Mouse (Mus musculus): ENCODE measurements around the gene Tgds. TPM values are rescaled to one million over a fixed set of nuclear protein-coding genes. Genes with fewer than 3 reads are reported as not detected.

Tgds gene
- polyA plus RNA-seq, 1 experiment from 2014 or later: 18.5 TPM

GRCm38 (mm10) chr14:118083851-118084250 is 48.7 kb downstream of the Tgds start:
- DNase-seq (ENCODE audit: low spot score): no peak
- Histone ChIP-seq H3K4me3 (replicated peaks; ENCODE audit: low read length) (no peak overlapping the region), H3K4me2 (replicated peaks) (no peak overlapping the region), H3K36me3 (replicated peaks; ENCODE audit: control insufficient read depth, insufficient read depth) (no peaks in the 10 kb centered on the region), H3K27me3 (ENCODE audit: control insufficient read depth, insufficient read depth, low read length) (no peaks in the 10 kb centered on the region), H3K9ac (no peak overlapping the region), H3K9me3 (ENCODE audit: control insufficient read depth, low read length) (no peaks in the 10 kb centered on the region), H3K27ac (no peak overlapping the region), H3K4me1 (replicated peaks; ENCODE audit: control insufficient read depth, insufficient read depth, low read length) (0 out of 2 replicates have a peak, but pooled peaks cover 4% of the 10 kb centered on the region)
- no peak for ATAC-seq (ENCODE audit: low FRiP score)
- WGBS: 87% methylated on average over 6 of the region's 6 CpGs

DNA sequence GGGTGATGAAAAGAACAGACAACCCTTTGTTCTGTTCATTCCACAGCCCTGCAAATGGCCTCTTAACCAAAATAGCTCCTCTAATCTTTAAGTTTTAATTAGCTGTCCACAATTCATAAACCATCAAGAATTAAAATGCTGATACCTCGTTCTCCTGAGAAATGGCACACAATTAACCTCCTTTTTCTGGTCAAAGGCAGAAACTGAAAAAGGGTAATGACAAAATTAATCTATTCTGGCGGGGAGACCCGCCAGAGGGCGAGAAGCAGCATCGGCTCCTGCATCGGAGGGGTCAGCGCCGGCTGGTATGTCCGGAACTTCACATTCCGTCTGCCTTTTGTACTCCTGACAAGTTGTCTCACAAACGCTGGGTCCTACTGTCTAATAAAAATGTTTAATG is 51.9 kb downstream of the Tgds start:
- no peak overlapping the region for H3K27ac ChIP-seq
- WGBS: 28% methylated on average over 11 of the region's 11 CpGs
- DNase-seq (ENCODE audit: low spot score): no peak

GRCm38 (mm10) chr14:118070100-118070499 is 62.5 kb downstream of the Tgds start:
- H3K4me2 ChIP-seq (replicated peaks): no peak overlapping the region
- no peak overlapping the region for H3K4me3 ChIP-seq (replicated peaks; ENCODE audit: low read length)
- H3K27ac ChIP-seq: no peak overlapping the region
- H3K9me3 ChIP-seq (ENCODE audit: control insufficient read depth, low read length): no peaks in the 10 kb centered on the region
- no peaks in the 10 kb centered on the region for H3K36me3 ChIP-seq (replicated peaks; ENCODE audit: control insufficient read depth, insufficient read depth)
- no peak for DNase-seq (ENCODE audit: low spot score)
- no peaks in the 10 kb centered on the region for H3K4me1 ChIP-seq (replicated peaks; ENCODE audit: control insufficient read depth, insufficient read depth, low read length)
- 0 out of 2 replicates have a peak, but pooled peaks have one; percentile 21 for ATAC-seq (ENCODE audit: low FRiP score)
- no peak overlapping the region for H3K9ac ChIP-seq
- no peaks in the 10 kb centered on the region for H3K27me3 ChIP-seq (ENCODE audit: control insufficient read depth, insufficient read depth, low read length)
- WGBS: 75% methylated on average over 12 of the region's 12 CpGs

More for the DNA sequence above, 51.9 kb downstream of the Tgds start:
- H3K27me3 ChIP-seq (ENCODE audit: control insufficient read depth, insufficient read depth, low read length): no peaks in the 10 kb centered on the region
- H3K9me3 ChIP-seq (ENCODE audit: control insufficient read depth, low read length): no peaks in the 10 kb centered on the region
- no peak for ATAC-seq (ENCODE audit: low FRiP score)
- H3K9ac ChIP-seq: no peak overlapping the region
- no peak overlapping the region for H3K4me3 ChIP-seq (replicated peaks; ENCODE audit: low read length)
- H3K4me2 ChIP-seq (replicated peaks): 0 out of 2 replicates have a peak overlapping the region, but pooled peaks have one; percentile 6
- no peaks in the 10 kb centered on the region for H3K4me1 ChIP-seq (replicated peaks; ENCODE audit: control insufficient read depth, insufficient read depth, low read length)
- H3K36me3 ChIP-seq (replicated peaks; ENCODE audit: control insufficient read depth, insufficient read depth): no peaks in the 10 kb centered on the region

- H3K27ac ChIP-seq: no peak overlapping the region
- 87% methylated on average over 12 of the region's 12 CpGs for WGBS
- H3K36me3 ChIP-seq (replicated peaks; ENCODE audit: control insufficient read depth, insufficient read depth): no peaks in the 10 kb centered on the region
- H3K4me1 ChIP-seq (replicated peaks; ENCODE audit: control insufficient read depth, insufficient read depth, low read length): no peaks in the 10 kb centered on the region
- H3K9ac ChIP-seq: no peak overlapping the region
- no peak overlapping the region for H3K4me3 ChIP-seq (replicated peaks; ENCODE audit: low read length)
- DNase-seq (ENCODE audit: low spot score): no peak
- no peak overlapping the region for H3K4me2 ChIP-seq (replicated peaks)
- H3K27me3 ChIP-seq (ENCODE audit: control insufficient read depth, insufficient read depth, low read length): no peaks in the 10 kb centered on the region
- H3K9me3 ChIP-seq (ENCODE audit: control insufficient read depth, low read length): no peaks in the 10 kb centered on the region
- no peak for ATAC-seq (ENCODE audit: low FRiP score)
Measured at GRCm38 (mm10) chr14:118069439-118070079, 63.0 kb downstream of the Tgds start.

Other genes with a start within 250 kb of the Tgds start
- gene Dct, start 80.5 kb downstream of the Tgds start, polyA plus RNA-seq (2014; fragmentation: Nextera tagmentation; extraction: Ambion mirVana): 0.70 and 0.80 TPM in 2 replicates
- gene Gpr180, start 4.4 kb upstream of the Tgds start, polyA plus RNA-seq (2014; fragmentation: Nextera tagmentation; extraction: Ambion mirVana): 47.5 and 51.7 TPM in 2 replicates
- 5.9 and 9.3 TPM in 2 replicates for gene Sox21, start 104.3 kb upstream of the Tgds start, polyA plus RNA-seq (2014; fragmentation: Nextera tagmentation; extraction: Ambion mirVana)
- not detected in 2 replicates for gene Gm9376, start 134.2 kb upstream of the Tgds start, polyA plus RNA-seq (2014; fragmentation: Nextera tagmentation; extraction: Ambion mirVana)